Mouse (Mus musculus): ENCODE data around the gene Pomc. TPM values are rescaled to one million over a fixed set of nuclear protein-coding genes. Genes with fewer than 3 reads are reported as not detected.

The Pomc gene
- polyA plus RNA-seq, 1 experiment from 2014 or later = 7.2 TPM

GRCm38 (mm10) chr12:3981350-3982131 lies 26.8 kb downstream of the Pomc start:
- Histone ChIP-seq H3K4me3 (peak overlapping the region; percentile 60), H3K27ac (peak overlapping the region; percentile 64), H3K4me1 (replicated peaks) (peaks cover 19% of the 10 kb centered on the region), H3K9me3 (no peaks in the 10 kb centered on the region), H3K27me3 (ENCODE audit: insufficient read depth, poor library complexity, severe bottlenecking) (peaks cover 18% of the 10 kb centered on the region), H3K36me3 (peaks cover 33% of the 10 kb centered on the region)
- WGBS = under 1% methylated on average over 41 of the region's 41 CpGs
- peak; percentile 82 for DNase-seq (ENCODE audit: low spot score)

- H3K4me1 ChIP-seq (replicated peaks) = peaks cover 19% of the 10 kb centered on the region
- peak overlapping the region; percentile 60 for H3K4me3 ChIP-seq
These were observed 27.5 kb downstream of the Pomc start for GRCm38 (mm10) chr12:3982257-3982656.

GRCm38 (mm10) chr12:3983736-3984135 lies 29.0 kb downstream of the Pomc start:
- Histone ChIP-seq H3K4me1 (replicated peaks) (peaks cover 19% of the 10 kb centered on the region), H3K4me3 (no peak overlapping the region), H3K9me3 (no peaks in the 10 kb centered on the region), H3K27me3 (ENCODE audit: insufficient read depth, poor library complexity, severe bottlenecking) (peaks cover 18% of the 10 kb centered on the region), H3K36me3 (peaks cover 11% of the 10 kb centered on the region; the same call in 1 of the 2 replicates), H3K27ac (no peak overlapping the region)
- 2% methylated on average over 1 of the region's 1 CpGs for WGBS
- peak; percentile 69 for DNase-seq (ENCODE audit: low spot score)

More at GRCm38 (mm10) chr12:3982257-3982656, 27.5 kb downstream of the Pomc start:
- peaks cover 26% of the 10 kb centered on the region for H3K36me3 ChIP-seq
- H3K27ac ChIP-seq = no peak overlapping the region
- no peak for DNase-seq (ENCODE audit: low spot score)
- H3K9me3 ChIP-seq = no peaks in the 10 kb centered on the region
- WGBS = 21% methylated on average over 6 of the region's 6 CpGs
- H3K27me3 ChIP-seq (ENCODE audit: insufficient read depth, poor library complexity, severe bottlenecking) = peaks cover 18% of the 10 kb centered on the region

- no peak overlapping the region for H3K4me3 ChIP-seq
- H3K27me3 ChIP-seq (ENCODE audit: insufficient read depth, poor library complexity, severe bottlenecking) = peaks cover 18% of the 10 kb centered on the region
- DNase-seq (ENCODE audit: low spot score) = no peak
- no peaks in the 10 kb centered on the region for H3K9me3 ChIP-seq
- H3K36me3 ChIP-seq = peaks cover 7% of the 10 kb centered on the region; the same call in 1 of the 2 replicates
- 84% methylated on average over 9 of the region's 9 CpGs for WGBS
- peaks cover 19% of the 10 kb centered on the region for H3K4me1 ChIP-seq (replicated peaks)
- H3K27ac ChIP-seq = no peak overlapping the region
These were observed 29.7 kb downstream of the Pomc start for GRCm38 (mm10) chr12:3984446-3984845.

- H3K27me3 ChIP-seq (ENCODE audit: insufficient read depth, poor library complexity, severe bottlenecking) = no peaks in the 10 kb centered on the region
- H3K4me1 ChIP-seq (replicated peaks) = peaks cover 20% of the 10 kb centered on the region
- 37% methylated on average over 2 of the region's 2 CpGs for WGBS
- H3K9me3 ChIP-seq = no peaks in the 10 kb centered on the region
- no peak for DNase-seq (ENCODE audit: low spot score)
- 0 out of 2 replicates have a peak overlapping the region, but pooled peaks have one; percentile 53 for H3K27ac ChIP-seq
- peaks cover 5% of the 10 kb centered on the region for H3K36me3 ChIP-seq
- H3K4me3 ChIP-seq = no peak overlapping the region
These were observed 35.2 kb downstream of the Pomc start for GRCm38 (mm10) chr12:3989943-3990342.

- peaks cover 8% of the 10 kb centered on the region for H3K36me3 ChIP-seq
- H3K27me3 ChIP-seq (ENCODE audit: insufficient read depth, poor library complexity, severe bottlenecking) = no peaks in the 10 kb centered on the region
- no peak overlapping the region for H3K4me3 ChIP-seq
- DNase-seq (ENCODE audit: low spot score) = peak; percentile 29
- H3K4me1 ChIP-seq (replicated peaks) = peaks cover 20% of the 10 kb centered on the region
- no peaks in the 10 kb centered on the region for H3K9me3 ChIP-seq
- no peak overlapping the region for H3K27ac ChIP-seq
- 70% methylated on average over 3 of the region's 3 CpGs for WGBS
These were observed 36.3 kb downstream of the Pomc start for GRCm38 (mm10) chr12:3991047-3991446.

- Histone ChIP-seq H3K9me3 (no peaks in the 10 kb centered on the region), H3K4me1 (replicated peaks) (0 out of 2 replicates have a peak, but pooled peaks cover under 1% of the 10 kb centered on the region), H3K27ac (no peak overlapping the region), H3K27me3 (ENCODE audit: insufficient read depth, poor library complexity, severe bottlenecking) (no peaks in the 10 kb centered on the region), H3K4me3 (no peak overlapping the region), H3K36me3 (peaks cover 27% of the 10 kb centered on the region)
- 90% methylated on average over 9 of the region's 9 CpGs for WGBS
- DNase-seq (ENCODE audit: low spot score) = no peak
These were observed 42.0 kb downstream of the Pomc start for GRCm38 (mm10) chr12:3996749-3997148.

- 96% methylated on average over 5 of the region's 5 CpGs for WGBS
These were observed 45.7 kb downstream of the Pomc start for GRCm38 (mm10) chr12:4000406-4000805.

GRCm38 (mm10) chr12:4004648-4005047 lies 49.9 kb downstream of the Pomc start:
- Histone ChIP-seq H3K4me1 (replicated peaks) (peaks cover 50% of the 10 kb centered on the region), H3K4me3 (no peak overlapping the region), H3K27me3 (ENCODE audit: insufficient read depth, poor library complexity, severe bottlenecking) (no peaks in the 10 kb centered on the region), H3K9me3 (no peaks in the 10 kb centered on the region), H3K27ac (peak overlapping the region; percentile 62; the same call in 1 of the 2 replicates), H3K36me3 (peaks cover 5% of the 10 kb centered on the region; the same call in 1 of the 2 replicates)
- 20% methylated on average over 6 of the region's 6 CpGs for WGBS
- peak; percentile 33 for DNase-seq (ENCODE audit: low spot score)

More at GRCm38 (mm10) chr12:4000406-4000805, 45.7 kb downstream of the Pomc start:
- Histone ChIP-seq H3K27ac (no peak overlapping the region), H3K27me3 (ENCODE audit: insufficient read depth, poor library complexity, severe bottlenecking) (no peaks in the 10 kb centered on the region), H3K9me3 (no peaks in the 10 kb centered on the region), H3K4me1 (replicated peaks) (peaks cover 13% of the 10 kb centered on the region), H3K36me3 (peaks cover 22% of the 10 kb centered on the region), H3K4me3 (no peak overlapping the region)
- DNase-seq (ENCODE audit: low spot score) = no peak

GRCm38 (mm10) chr12:4006079-4006478 lies 51.3 kb downstream of the Pomc start:
- H3K27me3 ChIP-seq (ENCODE audit: insufficient read depth, poor library complexity, severe bottlenecking) = no peaks in the 10 kb centered on the region
- H3K4me1 ChIP-seq (replicated peaks) = peaks cover 58% of the 10 kb centered on the region
- WGBS = 85% methylated on average over 7 of the region's 7 CpGs

GRCm38 (mm10) chr12:4007181-4007580 lies 52.4 kb downstream of the Pomc start:
- Histone ChIP-seq H3K27ac (peak overlapping the region; percentile 66; the same call in 1 of the 2 replicates), H3K36me3 (no peaks in the 10 kb centered on the region), H3K9me3 (no peaks in the 10 kb centered on the region), H3K4me1 (replicated peaks) (peaks cover 58% of the 10 kb centered on the region), H3K4me3 (no peak overlapping the region), H3K27me3 (ENCODE audit: insufficient read depth, poor library complexity, severe bottlenecking) (no peaks in the 10 kb centered on the region)
- WGBS = 67% methylated on average over 4 of the region's 4 CpGs
- no peak for DNase-seq (ENCODE audit: low spot score)

More at GRCm38 (mm10) chr12:4006079-4006478, 51.3 kb downstream of the Pomc start:
- Histone ChIP-seq H3K9me3 (no peaks in the 10 kb centered on the region), H3K36me3 (no peaks in the 10 kb centered on the region), H3K27ac (peak overlapping the region; percentile 19; the same call in 1 of the 2 replicates), H3K4me3 (no peak overlapping the region)
- no peak for DNase-seq (ENCODE audit: low spot score)

- H3K4me3 ChIP-seq = no peak overlapping the region
- 0 out of 2 replicates have a peak overlapping the region, but pooled peaks have one; percentile 0 for H3K27ac ChIP-seq
- no peaks in the 10 kb centered on the region for H3K9me3 ChIP-seq
- H3K4me1 ChIP-seq (replicated peaks) = peaks cover 58% of the 10 kb centered on the region
- no peak for DNase-seq (ENCODE audit: low spot score)
- 69% methylated on average over 4 of the region's 4 CpGs for WGBS
- no peaks in the 10 kb centered on the region for H3K27me3 ChIP-seq (ENCODE audit: insufficient read depth, poor library complexity, severe bottlenecking)
- H3K36me3 ChIP-seq = no peaks in the 10 kb centered on the region
These were observed 53.0 kb downstream of the Pomc start for GRCm38 (mm10) chr12:4007766-4008165.

- Histone ChIP-seq H3K9me3 (no peaks in the 10 kb centered on the region), H3K4me1 (replicated peaks) (peaks cover 58% of the 10 kb centered on the region), H3K4me3 (no peak overlapping the region), H3K36me3 (no peaks in the 10 kb centered on the region), H3K27ac (no peak overlapping the region), H3K27me3 (ENCODE audit: insufficient read depth, poor library complexity, severe bottlenecking) (no peaks in the 10 kb centered on the region)
- WGBS = 55% methylated on average over 12 of the region's 12 CpGs
- peak; percentile 12 for DNase-seq (ENCODE audit: low spot score)
These were observed 54.0 kb downstream of the Pomc start for GRCm38 (mm10) chr12:4008731-4009130.

All from hindbrain, embryonic 10.5 days (tissue).